Mouse (Mus musculus) NIH3T3 (cell line): Measurements from ENCODE around the gene Tbl2.

ENCODE experiments used
- DNase-seq: peaks from one replicate; pipeline ENCODE4 v3.0.0-alpha.2; 2012; ENCODE audit warnings: low read depth

Tbl2 gene

GRCm38 (mm10) chr5:135186621-135187348, 37.3 kb downstream of the Tbl2 start, which contains the start of gene Baz1b:
Gene Baz1b (plus strand): TSS chr5:135187264.
- DNase-seq, result peak; percentile 98

GRCm38 (mm10) chr5:135187349-135188213, 38.1 kb downstream of the Tbl2 start:
- peak; percentile 60 for DNase-seq

- DNase-seq, result no peak
These were observed 38.7 kb downstream of the Tbl2 start for GRCm38 (mm10) chr5:135188214-135188554.

GRCm38 (mm10) chr5:135189281-135190022, 40.0 kb downstream of the Tbl2 start:
- DNase-seq, result no peak

GRCm38 (mm10) chr5:135191620-135192019, 42.2 kb downstream of the Tbl2 start:
- peak; percentile 89 for DNase-seq

GRCm38 (mm10) chr5:135192431-135192830, 43.0 kb downstream of the Tbl2 start:
- DNase-seq, result peak; percentile 77

- DNase-seq, result no peak
These were observed 46.9 kb downstream of the Tbl2 start for GRCm38 (mm10) chr5:135196367-135196766.

GRCm38 (mm10) chr5:135202763-135203162, 53.3 kb downstream of the Tbl2 start:
- peak; percentile 44 for DNase-seq

- DNase-seq, result peak; percentile 34
These were observed 58.7 kb downstream of the Tbl2 start for GRCm38 (mm10) chr5:135208197-135208596.
